Mouse (Mus musculus): ENCODE measurements at regions not wholly inside any gene's neighbourhood (a gene's known extent, or its start where the extent isn't known, plus 50 kb on each side); places are given as distances from the start of the nearest gene placed in this dataset.

DNA sequence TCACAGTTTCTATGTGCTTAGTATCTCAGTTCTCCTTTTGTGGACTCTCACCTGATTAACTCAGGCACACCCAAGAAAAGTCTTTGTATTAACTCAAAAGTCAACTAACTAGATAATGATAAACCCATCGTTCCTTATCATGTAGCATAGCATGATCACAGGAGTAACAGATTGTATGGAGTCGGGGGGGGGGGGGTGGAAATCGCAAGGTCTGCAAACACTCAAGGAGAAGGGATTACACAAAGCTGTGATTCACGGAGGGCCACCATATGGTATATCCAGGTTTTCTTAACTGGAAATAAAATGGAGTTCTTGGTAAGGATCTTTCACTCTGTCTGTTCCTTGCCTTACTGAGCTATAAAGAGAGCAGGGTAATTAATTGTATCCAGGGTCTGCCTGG is 190.1 kb upstream of the Arid1b start:
- TF ChIP-seq POLR2A (IDR thresholded peaks at IDR 0.05; ENCODE audit: borderline replicate concordance, insufficient read depth, low read length) (no peak), CTCF (IDR thresholded peaks at IDR 0.05; ENCODE audit: borderline replicate concordance, insufficient read depth, low read depth, low read length) (no peak)

All from cerebellum, adult 2 months (tissue).